Mouse (Mus musculus): ENCODE measurements around the gene Zfp362. TPM values are rescaled to one million over a fixed set of nuclear protein-coding genes. Genes with fewer than 3 reads are reported as not detected.

The Zfp362 gene
- total RNA-seq (2021), result 10 to 100 TPM; 11.9 to 12.0 TPM
- long read RNA-seq, experiment 1, partial matches to known transcripts, result 5 of 12 reads
- long read RNA-seq, experiment 1, other reads (novel, unspliced or antisense), result 4 of 12 reads
- long read RNA-seq, experiment 2, partial matches to known transcripts, result 0 of 8 reads
- long read RNA-seq, experiment 2, other reads (novel, unspliced or antisense), result 4 of 8 reads

- DNase-seq, result peak; percentile 58
- intact Hi-C loops (cut with DNase I; ENCODE audit: low total_unique reads), result no loop called here
Measured at GRCm38 (mm10) chr4:128806043-128806826, at the start of gene Zfp362. Zfp362 (minus strand) TSS chr4:128806045.

- intact Hi-C loops (cut with DNase I; ENCODE audit: low total_unique reads), result loop anchor here (2.0 to 5.0 kb wide), 2 partner anchors 89 to 143 kb away; no protein-coding TSS in a partner anchor
Measured at GRCm38 (mm10) chr4:128855613-128856040, 49.8 kb upstream of the Zfp362 start.

GRCm38 (mm10) chr4:128853117-128853516 lies 47.3 kb upstream of the Zfp362 start:
- intact Hi-C loops (cut with DNase I; ENCODE audit: low total_unique reads), result no loop called here
- DNase-seq, result no peak

More at GRCm38 (mm10) chr4:128855613-128856040, 49.8 kb upstream of the Zfp362 start:
- no peak for DNase-seq

- DNase-seq, result no peak
- intact Hi-C loops (cut with DNase I; ENCODE audit: low total_unique reads), result no loop called here
Measured at GRCm38 (mm10) chr4:128852266-128852887, 46.5 kb upstream of the Zfp362 start.

GRCm38 (mm10) chr4:128849686-128850085 lies 43.8 kb upstream of the Zfp362 start:
- intact Hi-C loops (cut with DNase I; ENCODE audit: low total_unique reads), result no loop called here
- no peak for DNase-seq

GRCm38 (mm10) chr4:128848961-128849360 lies 43.1 kb upstream of the Zfp362 start:
- DNase-seq, result no peak
- intact Hi-C loops (cut with DNase I; ENCODE audit: low total_unique reads), result no loop called here

- DNase-seq, result no peak
- intact Hi-C loops (cut with DNase I; ENCODE audit: low total_unique reads), result no loop called here
Measured at GRCm38 (mm10) chr4:128845367-128845973, 39.6 kb upstream of the Zfp362 start.

- DNase-seq, result no peak
- intact Hi-C loops (cut with DNase I; ENCODE audit: low total_unique reads), result no loop called here
Measured at GRCm38 (mm10) chr4:128844566-128844965, 38.7 kb upstream of the Zfp362 start.

GRCm38 (mm10) chr4:128841259-128841658 lies 35.4 kb upstream of the Zfp362 start:
- no peak for DNase-seq

GRCm38 (mm10) chr4:128839811-128840738 lies 34.2 kb upstream of the Zfp362 start:
- intact Hi-C loops (cut with DNase I; ENCODE audit: low total_unique reads), result no loop called here

More at GRCm38 (mm10) chr4:128841259-128841658, 35.4 kb upstream of the Zfp362 start:
- intact Hi-C loops (cut with DNase I; ENCODE audit: low total_unique reads), result no loop called here

GRCm38 (mm10) chr4:128838202-128838601 lies 32.4 kb upstream of the Zfp362 start:
- intact Hi-C loops (cut with DNase I; ENCODE audit: low total_unique reads), result no loop called here
- DNase-seq, result no peak

More at GRCm38 (mm10) chr4:128839811-128840738, 34.2 kb upstream of the Zfp362 start:
- peak; percentile 30 for DNase-seq

GRCm38 (mm10) chr4:128824131-128824530 lies 18.3 kb upstream of the Zfp362 start:
- intact Hi-C loops (cut with DNase I; ENCODE audit: low total_unique reads), result no loop called here
- DNase-seq, result no peak

- intact Hi-C loops (cut with DNase I; ENCODE audit: low total_unique reads), result no loop called here
Measured at GRCm38 (mm10) chr4:128820568-128820967, 14.7 kb upstream of the Zfp362 start.

GRCm38 (mm10) chr4:128817011-128817410 lies 11.2 kb upstream of the Zfp362 start:
- DNase-seq, result no peak
- intact Hi-C loops (cut with DNase I; ENCODE audit: low total_unique reads), result no loop called here

More at GRCm38 (mm10) chr4:128820568-128820967, 14.7 kb upstream of the Zfp362 start:
- DNase-seq, result no peak

GRCm38 (mm10) chr4:128811382-128812056 lies 5.7 kb upstream of the Zfp362 start:
- intact Hi-C loops (cut with DNase I; ENCODE audit: low total_unique reads), result no loop called here
- DNase-seq, result peak; percentile 73

GRCm38 (mm10) chr4:128806827-128807179 lies 958 bp upstream of the Zfp362 start:
- DNase-seq, result peak; percentile 66
- intact Hi-C loops (cut with DNase I; ENCODE audit: low total_unique reads), result no loop called here

- intact Hi-C loops (cut with DNase I; ENCODE audit: low total_unique reads), result no loop called here
- no peak for DNase-seq
Measured at GRCm38 (mm10) chr4:128805150-128806042, 449 bp downstream of the Zfp362 start.
